In the genomic region with DNA sequence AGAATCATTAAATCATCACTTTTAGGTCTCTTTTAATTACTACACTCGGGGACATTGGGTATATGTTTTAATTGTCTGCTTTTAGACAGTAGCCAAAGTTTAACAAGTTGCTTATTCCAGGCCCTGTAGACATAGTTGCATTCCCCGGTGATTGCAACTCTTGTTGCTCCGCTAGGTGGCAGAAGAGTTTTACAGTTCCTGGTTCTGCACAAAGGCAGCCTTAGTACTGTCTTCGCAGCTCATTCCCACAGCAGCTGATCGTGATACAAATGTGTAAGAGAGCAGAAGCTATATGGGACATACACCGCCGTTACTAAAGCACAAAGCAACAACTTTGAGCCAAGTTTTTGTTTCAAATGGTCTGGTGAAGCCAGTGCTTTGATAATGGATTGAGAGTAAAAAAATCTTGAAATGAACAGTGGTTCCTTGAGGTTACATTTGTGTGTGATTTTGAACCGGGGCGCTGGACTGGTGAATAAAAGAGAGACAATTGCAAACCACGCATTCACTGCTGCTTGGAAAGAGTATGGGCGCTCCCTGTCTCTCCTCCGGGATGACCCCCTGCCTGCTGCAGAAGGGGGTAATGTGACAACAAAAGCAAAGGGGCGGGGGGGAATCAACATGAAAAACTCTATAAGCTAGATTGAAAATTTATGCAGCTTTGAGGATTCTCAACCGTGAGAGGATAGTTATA, we compare ENCODE assay signal across 8 mouse cellular contexts.
A peak's percentile ranks its signal among the peaks of the same experiment; 100 is the strongest.
DNase-seq lines count a peak whose midpoint lies in the region; ATAC-seq and TF ChIP-seq lines count a peak whose summit lies in the region.

No protein-coding gene starts in this region.

- peak; percentile 93 for TF ChIP-seq CTCF in hindbrain, postnatal 0 days (IDR thresholded peaks at IDR 0.05; ENCODE audit: low read depth)
- no peak for TF ChIP-seq CTCF in thymus, adult 2 months (IDR thresholded peaks at IDR 0.05; ENCODE audit: borderline replicate concordance, control insufficient read depth, extremely low read depth, insufficient read depth, low read length, poor library complexity)

- H3K36me3 ChIP-seq in hindbrain, postnatal 0 days (ENCODE audit: insufficient read depth, low read length) = no peaks in the 10 kb centered on the region
- no peaks in the 10 kb centered on the region for H3K36me3 ChIP-seq in thymus, adult 2 months (ENCODE audit: control insufficient read depth, insufficient read depth, low read length)

- 6% methylated on average over 14 of the region's 14 CpGs for WGBS in hindbrain, postnatal 0 days
- WGBS in thymus, adult 2 months = 43% methylated on average over 14 of the region's 14 CpGs

- no peaks in the 10 kb centered on the region for H3K9me3 ChIP-seq in hindbrain, postnatal 0 days (ENCODE audit: low read length)

- no peaks in the 10 kb centered on the region for H3K4me1 ChIP-seq in hindbrain, postnatal 0 days (ENCODE audit: insufficient read depth, low read length)
- H3K4me1 ChIP-seq in thymus, adult 2 months (replicated peaks; ENCODE audit: control insufficient read depth, insufficient read depth, low read length) = no peaks in the 10 kb centered on the region

- H3K9ac ChIP-seq in hindbrain, postnatal 0 days (replicated peaks; ENCODE audit: low read length) = peak overlapping the region; percentile 28; the same call in 1 of the 2 replicates

- no peak for TF ChIP-seq POLR2A in thymus, adult 2 months (IDR thresholded peaks at IDR 0.05; ENCODE audit: control insufficient read depth, extremely low read depth, insufficient read depth, low read length, poor library complexity)

- H3K4me2 ChIP-seq in hindbrain, postnatal 0 days (ENCODE audit: low read depth, low read length) = peak overlapping the region; percentile 56

- H3K27ac ChIP-seq in hindbrain, postnatal 0 days = peak overlapping the region; percentile 55; the same call in 1 of the 2 replicates
- H3K27ac ChIP-seq in thymus, adult 2 months (ENCODE audit: control insufficient read depth, insufficient read depth, low read length) = no peak overlapping the region

- no peaks in the 10 kb centered on the region for H3K27me3 ChIP-seq in hindbrain, postnatal 0 days (ENCODE audit: insufficient read depth, low read length)
- no peaks in the 10 kb centered on the region for H3K27me3 ChIP-seq in thymus, adult 2 months (ENCODE audit: control insufficient read depth, insufficient read depth, low read length)

- peak; percentile 93 for ATAC-seq in hindbrain, postnatal 0 days
- ATAC-seq in megakaryocyte progenitor cell, adult 5-6 weeks (replicated peaks; ENCODE audit: poor library complexity) = peak; percentile 61

- H3K4me3 ChIP-seq in hindbrain, postnatal 0 days (ENCODE audit: low read length) = peak overlapping the region; percentile 26
- H3K4me3 ChIP-seq in thymus, adult 2 months (ENCODE audit: control insufficient read depth, insufficient read depth, low read length) = no peak overlapping the region

- peak; percentile 65 for DNase-seq in R1 (ENCODE audit: low read depth, low spot score)
- peak; percentile 61 for DNase-seq in cerebellum, adult 9-11 months
- peak; percentile 75 to 96 for DNase-seq in frontal cortex, adult 2 months (ENCODE audit: extremely low spot score in 1 of 2, low spot score in 1 of 2)
- peak; percentile 95 for DNase-seq in hindbrain, postnatal 0 days (ENCODE audit: low spot score)
- DNase-seq in layer of hippocampus, postnatal 36 days = peak; percentile 80
- DNase-seq in right cerebral cortex, postnatal 4 days = peak; percentile 84
- no peak for DNase-seq in thymus, adult 2 months
